Mouse (Mus musculus) adrenal gland, adult 8-10 months (tissue): ENCODE data around the gene Neurl3. TPM values are rescaled to one million over a fixed set of nuclear protein-coding genes. Genes with fewer than 3 reads are reported as not detected.

Experiments used
- DNase-seq: peaks from one replicate; pipeline ENCODE4 v3.0.0; 2022
- total RNA-seq, 4 experiments: library from RNA; stranded (reverse); gene quantifications; 2 replicates each; pipeline ENCODE4 v1.2.4; 2022

The Neurl3 gene
- 10 to 100 TPM in 2 of 4 experiments, 1 to 10 TPM in 2; 7.6 to 12.1 (median 10.1) TPM for total RNA-seq

- no peak for DNase-seq
Observed at GRCm38 (mm10) chr1:36274455-36274854, at the start of gene Neurl3. Neurl3 (minus strand) TSS chr1:36274679.

DNA sequence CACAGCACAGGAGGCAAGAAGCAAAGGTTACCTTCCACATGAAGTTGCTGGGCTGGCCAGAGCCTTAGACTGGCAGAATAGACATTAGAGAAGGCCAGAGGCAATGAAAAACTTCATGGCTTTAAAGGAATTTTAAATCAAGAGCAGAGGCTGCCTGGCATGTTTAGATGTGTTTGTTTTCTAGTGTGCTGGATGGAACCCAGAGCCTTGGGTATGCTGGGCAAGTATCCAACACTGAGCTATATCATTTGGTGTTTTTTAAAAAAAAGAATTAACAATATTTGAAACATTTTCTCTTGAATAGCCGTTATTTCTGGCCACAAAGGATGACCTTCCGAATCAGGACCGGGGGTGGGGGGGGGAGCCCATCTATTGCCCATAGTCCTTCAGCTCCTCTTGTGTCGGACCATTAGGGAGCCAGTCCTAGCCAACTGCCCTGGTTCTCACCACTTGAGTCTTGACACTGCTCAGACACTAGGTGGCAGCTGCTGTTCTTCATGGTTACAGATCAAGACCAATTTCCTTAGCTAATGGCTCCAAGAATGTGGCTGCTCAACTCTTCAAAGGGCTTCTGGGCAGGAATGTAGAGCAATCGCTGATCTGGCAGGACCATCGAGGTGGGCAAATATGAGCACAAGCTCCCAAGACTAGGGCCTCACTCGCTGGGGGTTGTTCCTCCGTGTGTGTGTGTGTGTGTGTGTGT, 49.4 kb upstream of the Neurl3 start:
- peak; percentile 52 for DNase-seq

DNA sequence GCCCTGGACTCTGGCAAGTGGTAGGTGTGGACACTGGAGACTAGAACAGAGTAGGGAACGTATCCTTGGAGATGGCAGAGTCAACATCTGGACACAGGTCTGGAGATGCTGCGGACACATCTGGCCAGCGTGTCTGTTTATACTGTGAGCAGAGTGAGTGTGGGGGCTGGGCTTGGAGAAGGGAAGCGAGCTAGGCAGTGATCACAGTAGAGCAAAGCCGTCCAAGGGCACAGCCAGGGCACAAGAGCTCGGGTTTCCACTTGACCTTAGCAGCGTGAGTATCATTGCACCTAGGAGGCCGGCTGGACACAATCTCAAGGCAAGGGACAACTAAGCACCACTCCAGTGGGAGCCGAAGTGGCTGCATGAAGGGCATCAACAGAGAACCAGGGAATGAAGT, 48.6 kb upstream of the Neurl3 start:
- DNase-seq = no peak

DNA sequence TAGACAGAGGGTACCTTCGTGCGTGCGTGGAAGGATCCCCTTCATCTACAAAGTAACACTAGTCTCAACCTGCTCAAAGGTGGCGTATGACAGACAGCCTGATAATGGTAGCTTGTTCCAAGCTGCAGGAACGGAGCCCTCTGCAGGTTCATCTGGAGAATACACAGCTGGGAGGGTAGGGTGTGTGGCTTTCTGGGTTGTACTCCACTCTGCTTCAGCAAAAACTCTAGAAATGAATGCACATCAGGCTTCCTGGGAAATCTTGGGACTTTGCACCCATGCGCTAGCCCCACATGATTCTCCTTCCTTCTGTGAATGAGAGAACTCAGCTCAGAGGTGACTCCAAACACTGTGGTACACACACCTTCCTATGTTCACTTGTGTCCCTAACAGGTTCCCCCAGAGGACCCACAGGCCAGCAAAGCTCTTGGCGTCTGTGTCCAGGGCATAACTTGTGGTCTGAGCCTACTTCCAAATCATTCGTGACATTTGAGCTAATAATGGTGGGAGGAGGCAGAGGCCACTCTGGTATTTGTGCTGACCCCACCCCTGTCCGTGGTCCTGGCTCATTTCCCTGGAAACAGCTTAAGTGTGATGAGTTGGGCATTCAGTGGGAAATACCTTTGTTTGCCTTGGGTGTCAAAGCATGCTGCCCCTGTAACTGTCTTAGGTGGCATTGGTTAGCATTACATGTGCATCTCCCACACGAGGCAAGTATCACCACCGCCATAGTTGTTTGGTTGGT, 47.5 kb upstream of the Neurl3 start:
- no peak for DNase-seq

DNA sequence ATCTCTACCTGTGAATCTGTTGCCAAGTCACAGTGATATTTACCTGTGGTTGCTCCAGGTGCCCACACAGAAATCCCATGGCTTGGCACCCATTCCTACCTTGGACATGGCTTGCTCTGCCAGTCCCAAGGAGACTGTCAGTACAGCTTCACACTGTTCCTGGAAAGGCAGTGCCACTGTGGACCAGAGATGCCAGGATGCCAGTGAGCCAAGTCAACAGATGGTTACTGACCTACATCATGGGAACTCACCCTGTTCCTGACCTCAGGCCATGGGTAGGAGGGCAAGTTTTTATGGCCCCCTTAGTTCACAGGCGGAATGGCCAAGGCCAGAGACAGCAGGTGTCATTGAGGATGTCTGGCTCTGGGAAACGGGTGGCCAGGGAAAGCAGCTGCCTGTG, 46.7 kb upstream of the Neurl3 start:
- no peak for DNase-seq

- no peak for DNase-seq
Observed at GRCm38 (mm10) chr1:36315776-36316100, 41.3 kb upstream of the Neurl3 start.

GRCm38 (mm10) chr1:36314959-36315775, 40.7 kb upstream of the Neurl3 start:
- DNase-seq = peak; percentile 73

GRCm38 (mm10) chr1:36309498-36309901, 35.0 kb upstream of the Neurl3 start:
- DNase-seq = no peak

DNA sequence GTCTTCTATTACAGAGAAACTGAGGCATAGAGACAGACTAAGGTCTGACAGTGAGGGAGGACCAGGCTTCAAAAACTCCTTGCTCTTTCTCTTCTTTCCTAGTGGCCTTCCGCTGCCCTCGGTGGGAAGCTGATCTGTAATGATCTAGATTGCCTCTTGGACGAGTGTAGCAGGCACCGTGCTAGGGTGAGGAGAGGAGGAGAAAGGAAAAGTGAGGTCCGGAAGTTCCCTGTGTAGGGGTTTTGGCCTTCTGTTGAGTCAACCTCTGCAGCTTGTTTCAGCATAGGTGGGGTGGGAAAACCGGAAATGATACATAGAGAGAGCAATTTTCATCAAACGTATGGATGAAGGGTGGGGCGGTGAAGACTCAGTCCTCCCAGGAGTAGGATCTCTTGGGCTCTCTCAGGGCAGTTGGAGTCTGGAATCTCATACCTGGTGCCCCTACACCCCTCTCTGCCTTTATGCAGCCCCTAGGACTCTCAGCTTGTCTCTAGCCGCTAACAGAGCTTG, 34.5 kb upstream of the Neurl3 start:
- no peak for DNase-seq

DNA sequence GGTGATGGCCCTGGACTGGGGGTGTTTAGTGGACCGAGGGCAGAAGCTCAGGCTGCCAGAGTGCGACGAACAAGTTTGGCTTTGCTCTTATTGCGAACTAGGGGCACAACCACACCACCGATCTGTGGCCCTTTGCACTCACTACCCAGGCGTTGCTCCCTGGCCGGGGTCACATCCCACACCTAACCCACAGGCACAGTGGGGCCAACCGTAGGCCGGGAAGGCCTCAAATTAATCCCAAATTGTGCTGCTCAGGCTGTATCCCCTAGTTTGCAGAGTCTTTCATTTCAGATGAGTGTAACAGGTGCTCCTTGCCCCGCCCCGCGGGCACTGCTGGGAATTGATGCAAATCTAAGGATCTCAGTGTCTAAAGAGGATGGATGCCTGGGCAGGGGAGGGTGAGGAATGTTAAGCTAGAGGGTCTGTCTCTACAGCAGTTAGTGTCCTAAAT, 34.0 kb upstream of the Neurl3 start:
- no peak for DNase-seq

GRCm38 (mm10) chr1:36307495-36308280, 33.2 kb upstream of the Neurl3 start, which contains the start of gene Arid5a:
Arid5a (plus strand) TSS chr1:36307733.
- peak; percentile 72 for DNase-seq

DNA sequence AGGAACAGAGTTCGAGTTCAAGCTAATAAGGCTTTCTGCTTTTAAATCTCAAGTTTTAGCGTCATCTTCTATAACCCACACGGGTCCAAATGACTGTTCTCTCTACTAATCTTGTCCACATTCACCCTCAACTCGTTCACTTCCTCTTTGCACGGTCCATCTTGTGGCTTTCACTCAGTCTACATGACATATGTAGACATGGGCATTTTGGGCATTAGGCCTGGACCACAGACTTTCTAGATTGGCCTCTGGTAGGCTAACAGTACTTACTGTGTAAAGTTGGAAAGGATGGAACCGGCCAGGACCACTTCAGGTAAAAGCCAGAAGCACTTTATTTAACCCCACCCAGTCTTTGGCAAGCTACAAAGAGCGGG, 32.6 kb upstream of the Neurl3 start:
- no peak for DNase-seq

DNA sequence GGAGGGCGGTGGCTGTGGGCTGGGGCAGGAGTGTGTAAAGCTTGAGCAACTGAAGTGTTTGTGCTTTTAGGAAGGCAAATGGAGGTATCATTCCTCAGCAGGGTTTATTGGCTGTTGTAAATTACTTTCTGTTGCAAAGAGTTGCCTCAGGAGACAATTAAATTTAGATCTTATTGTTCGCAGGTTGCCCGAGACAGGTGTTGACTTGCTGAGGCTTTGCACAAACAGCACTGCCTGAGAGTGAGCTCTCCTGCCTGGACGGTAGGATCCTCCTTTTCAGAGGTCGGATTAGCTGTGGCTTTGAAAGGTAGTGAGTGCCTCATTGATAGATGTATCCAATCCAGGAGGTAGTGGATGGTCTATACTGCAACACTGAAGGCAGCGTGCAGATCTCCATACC, 31.6 kb upstream of the Neurl3 start:
- DNase-seq = no peak

DNA sequence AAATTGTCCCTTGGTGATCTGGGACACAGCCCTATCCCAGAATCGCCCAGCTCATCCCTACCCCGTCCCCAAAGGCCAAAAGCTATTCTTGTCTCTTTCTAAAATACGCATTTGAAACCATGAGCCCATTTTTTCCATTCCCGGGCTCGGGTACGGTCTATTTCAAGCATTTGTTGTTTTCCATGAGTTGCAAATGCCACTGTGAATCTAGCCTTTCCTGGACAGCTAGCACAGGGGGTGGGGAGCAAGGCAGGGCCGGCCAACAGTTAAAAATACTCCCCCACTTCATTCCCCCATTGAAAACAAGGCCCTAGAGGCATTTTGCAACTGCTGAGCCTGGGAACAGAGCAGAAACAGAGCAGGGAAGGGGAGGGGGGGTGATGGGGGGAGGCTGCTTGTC, 30.3 kb upstream of the Neurl3 start:
- no peak for DNase-seq

DNA sequence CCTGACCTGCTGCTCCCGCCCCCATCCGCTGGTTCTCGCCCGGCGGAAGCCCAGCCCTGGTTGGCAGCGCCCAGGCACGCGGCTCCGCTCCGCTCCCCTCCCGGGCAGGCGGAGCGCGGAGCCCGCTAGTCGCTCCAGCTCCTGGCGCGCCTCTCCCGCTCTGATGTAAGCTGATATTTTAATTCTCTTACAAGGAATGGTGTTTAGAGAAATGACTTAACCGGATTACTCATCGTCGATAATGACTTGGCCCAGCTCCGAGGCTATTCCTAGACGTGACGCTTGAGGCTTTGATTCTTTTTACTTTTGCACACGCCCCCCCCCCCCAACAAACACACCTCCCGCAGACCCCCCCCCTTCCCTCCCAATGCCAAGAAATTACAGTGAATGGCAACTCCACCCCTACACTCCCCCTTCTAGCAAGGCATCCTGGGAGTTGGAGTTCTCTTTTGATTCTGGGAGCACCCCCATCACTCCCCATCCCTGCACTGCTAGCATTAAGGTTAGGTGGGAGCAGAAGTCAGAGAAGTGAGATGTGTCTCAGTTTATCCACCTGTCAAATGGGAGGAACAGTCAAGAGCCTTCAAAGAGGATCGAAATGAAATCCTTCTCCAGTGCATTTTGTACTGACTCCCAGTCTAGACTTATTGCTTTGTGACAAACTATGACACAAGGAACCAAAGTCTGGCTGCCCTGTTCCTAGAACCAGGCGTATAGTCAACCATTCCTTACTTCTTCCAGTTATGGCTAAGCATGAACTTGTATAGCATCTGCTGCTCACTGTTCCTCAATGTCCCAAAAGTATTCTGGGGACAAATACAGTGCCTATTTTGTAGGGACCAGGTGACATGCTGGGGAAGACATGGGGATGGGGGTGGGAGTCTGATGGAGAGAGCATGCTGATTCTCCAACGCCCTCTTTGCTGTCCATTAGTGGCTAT, 29.2 kb upstream of the Neurl3 start:
- peak; percentile 77 for DNase-seq

DNA sequence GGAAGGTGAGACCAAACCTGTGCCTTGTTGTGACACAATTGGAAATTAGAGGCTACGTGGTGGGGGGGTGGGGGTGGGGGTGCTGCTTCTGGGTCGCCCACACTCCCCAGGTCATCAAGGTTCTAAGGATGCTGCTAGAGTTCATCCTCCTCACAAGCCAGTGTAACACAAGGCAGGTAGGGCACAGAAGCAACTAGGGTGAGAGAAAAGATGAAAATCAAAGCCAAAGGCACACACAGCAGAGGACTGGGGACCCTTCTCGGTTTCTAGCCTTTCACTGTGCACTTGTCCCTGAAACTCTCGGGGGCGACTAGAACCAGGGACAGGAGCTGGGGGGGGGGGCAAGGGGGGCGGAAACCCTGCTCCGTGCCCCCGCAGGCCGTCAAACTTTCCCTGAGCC, 28.5 kb upstream of the Neurl3 start:
- DNase-seq = no peak

- DNase-seq = no peak
Observed at GRCm38 (mm10) chr1:36302273-36302672, 27.8 kb upstream of the Neurl3 start.

DNA sequence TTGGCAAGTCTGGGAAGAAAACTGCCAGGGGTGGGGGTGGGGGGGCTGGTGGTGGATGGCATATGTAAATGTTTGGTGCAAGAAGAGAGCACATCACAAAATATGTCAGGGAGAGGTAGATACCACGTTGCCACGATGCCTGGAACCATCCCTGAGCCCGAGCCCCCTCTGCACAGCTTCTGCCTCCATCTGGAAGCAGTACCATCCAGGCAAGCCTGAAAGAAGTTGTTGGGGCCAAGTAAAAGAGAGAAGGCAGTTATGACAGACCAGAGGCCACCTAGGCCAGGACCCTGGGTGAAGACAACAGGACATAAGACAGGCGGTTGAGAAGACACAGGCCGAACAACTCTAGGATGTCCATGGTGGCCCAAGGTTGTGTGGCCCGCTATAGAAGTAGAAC, 26.0 kb upstream of the Neurl3 start:
- no peak for DNase-seq

- DNase-seq = no peak
Observed at GRCm38 (mm10) chr1:36299676-36300075, 25.2 kb upstream of the Neurl3 start.

GRCm38 (mm10) chr1:36299126-36299525, 24.6 kb upstream of the Neurl3 start:
- DNase-seq = no peak

DNA sequence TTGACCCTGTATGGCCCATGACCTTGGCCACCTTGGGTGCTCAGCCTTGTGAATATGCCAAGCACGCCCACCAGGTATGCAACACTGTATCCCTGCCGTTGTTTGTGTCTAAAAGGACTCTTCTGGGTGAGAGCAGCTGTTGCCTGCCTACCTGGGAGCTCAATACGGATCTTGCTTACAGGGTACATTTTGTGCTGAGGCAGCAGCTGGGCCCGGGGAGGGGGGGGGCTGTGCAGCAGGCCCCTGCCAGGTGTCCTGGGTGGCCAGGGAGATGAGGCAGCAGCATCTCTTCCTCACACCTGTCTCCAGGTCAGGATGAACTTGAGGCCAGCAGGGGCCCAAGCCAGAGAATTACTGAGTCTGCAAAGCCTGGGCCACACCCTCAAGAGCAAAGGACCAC, 23.6 kb upstream of the Neurl3 start:
- DNase-seq = no peak
